Mouse (Mus musculus) liver, embryonic 15.5 days (tissue): ENCODE measurements at regions not wholly inside any gene's neighbourhood (a gene's known extent, or its start where the extent isn't known, plus 50 kb on each side); places are given as distances from the start of the nearest gene placed in this dataset.

ENCODE experiments used
- ATAC-seq: fragments of 200-750 bp; cut with Nextera tagmentation; 2 replicates; pipeline ENCODE4 v1.8.0; 2017; ENCODE audit warnings: moderate number of reproducible peaks, mild to moderate bottlenecking, moderate library complexity; ENCODE audit not compliant: insufficient read depth
- H3K27ac ChIP-seq: fragments of 300-500 bp; sonication (generic); replicated peaks from 2 replicates; pipeline ENCODE4 v1.5.1; 2015; ENCODE audit warnings: mild to moderate bottlenecking, inconsistent platforms
- H3K27me3 ChIP-seq: fragments of 300-500 bp; sonication (generic); 2 replicates; pipeline ENCODE4 v1.6.1; 2015; ENCODE audit warnings: mild to moderate bottlenecking, inconsistent platforms
- H3K36me3 ChIP-seq: fragments of 300-500 bp; sonication (generic); replicated peaks from 2 replicates; pipeline ENCODE4 v1.6.1; 2015; ENCODE audit warnings: moderate library complexity, mild to moderate bottlenecking, inconsistent platforms
- H3K4me1 ChIP-seq: fragments of 300-500 bp; sonication (generic); replicated peaks from 2 replicates; pipeline ENCODE4 v1.6.1; 2015; ENCODE audit warnings: inconsistent platforms
- H3K4me2 ChIP-seq: fragments of 300-500 bp; sonication (generic); 2 replicates; pipeline ENCODE4 v1.6.1; 2015; ENCODE audit warnings: moderate library complexity, mild to moderate bottlenecking, inconsistent platforms
- H3K4me3 ChIP-seq: fragments of 300-500 bp; sonication (generic); replicated peaks from 2 replicates; pipeline ENCODE4 v1.5.1; 2015; ENCODE audit warnings: mild to moderate bottlenecking, inconsistent platforms
- H3K9ac ChIP-seq: fragments of 300-500 bp; sonication (generic); 2 replicates; pipeline ENCODE4 v1.6.1; 2015; ENCODE audit warnings: moderate library complexity, mild to moderate bottlenecking, inconsistent platforms
- H3K9me3 ChIP-seq: fragments of 300-500 bp; sonication (generic); replicated peaks from 2 replicates; pipeline ENCODE4 v1.6.1; 2016; ENCODE audit warnings: inconsistent platforms
- WGBS: fragments of 180-500 bp; shearing (Covaris S2); methylation state at CpG from one replicate; pipeline ENCODE4 v1.1.7; 2015; ENCODE audit warnings: mixed read lengths; ENCODE audit not compliant: insufficient replicate concordance; 5-methylcytosine and 5-hydroxymethylcytosine counted together

DNA sequence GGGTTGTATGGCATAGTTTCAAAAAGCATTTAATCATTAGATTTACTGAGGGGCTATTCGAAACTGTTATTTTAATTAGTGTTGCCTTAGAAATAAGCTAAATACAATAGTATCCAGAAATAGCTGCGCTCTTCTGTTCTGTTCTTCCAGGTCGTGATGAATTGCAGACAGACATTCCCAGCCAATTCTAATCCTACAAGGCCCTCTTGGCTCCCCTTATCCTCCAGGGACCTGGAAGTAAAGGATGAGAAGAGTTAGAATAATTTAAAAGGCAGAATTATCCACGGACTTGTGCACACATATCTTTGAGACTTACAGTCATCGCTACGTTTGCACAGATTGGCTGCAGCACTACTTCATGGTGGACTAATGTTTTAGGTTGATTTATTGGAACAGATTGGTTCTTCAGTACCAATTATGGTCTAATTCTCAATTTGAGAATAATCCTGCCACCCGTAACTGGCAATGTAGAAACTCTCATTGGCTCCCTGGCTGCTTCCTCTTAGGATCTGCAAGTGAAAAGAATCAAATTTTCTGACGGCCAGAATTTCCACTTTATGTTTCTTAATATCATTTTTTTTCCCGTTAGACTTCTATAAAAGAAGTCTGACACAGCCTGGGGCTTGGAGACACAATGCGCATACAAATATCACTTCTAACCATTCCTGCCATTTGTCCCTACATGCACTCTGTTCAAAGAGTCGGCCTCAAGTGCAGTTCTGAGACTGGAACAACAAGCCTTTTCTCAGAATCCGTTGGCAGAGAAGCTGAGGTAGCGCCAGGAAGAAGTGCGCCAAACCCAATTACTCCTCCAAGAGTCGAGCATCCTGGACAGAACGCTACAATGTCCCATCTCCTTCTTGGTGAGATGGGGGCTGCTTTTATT, 225.4 kb downstream of the Dusp6 start:
- Histone ChIP-seq H3K36me3 (no peaks in the 10 kb centered on the region), H3K9me3 (no peaks in the 10 kb centered on the region), H3K4me3 (no peak overlapping the region), H3K9ac (no peak overlapping the region), H3K27ac (no peak overlapping the region), H3K4me1 (no peaks in the 10 kb centered on the region), H3K4me2 (no peak overlapping the region), H3K27me3 (no peaks in the 10 kb centered on the region)
- WGBS, result 74% methylated on average over 16 of the region's 16 CpGs
- ATAC-seq, result no peak

- H3K4me3 ChIP-seq, result no peak overlapping the region
- WGBS, result 69% methylated on average over 17 of the region's 17 CpGs
Observed at GRCm38 (mm10) chr10:99511514-99512237, 247.8 kb downstream of the Csl start.

DNA sequence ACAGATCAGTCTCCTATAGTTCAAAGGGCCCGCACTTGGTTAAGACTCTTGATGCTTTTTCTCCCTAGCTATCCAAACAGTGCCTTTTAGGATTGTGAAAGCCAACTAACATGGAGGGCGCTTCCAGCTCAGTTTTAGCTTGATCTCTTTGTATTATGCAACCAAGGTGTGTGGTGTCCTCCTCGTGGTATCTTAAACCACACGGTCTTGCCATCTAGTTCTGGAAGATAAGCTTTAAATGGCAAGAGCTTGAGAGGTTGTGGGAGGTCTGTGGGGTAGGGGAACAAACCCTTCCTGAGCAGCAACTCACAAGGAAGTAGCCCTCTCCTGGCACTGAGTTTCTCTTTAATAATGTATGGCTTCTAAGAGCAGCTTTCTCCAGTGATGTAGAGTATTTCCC, 241.5 kb downstream of the Csl start:
- Histone ChIP-seq H3K27me3 (no peaks in the 10 kb centered on the region), H3K9me3 (no peaks in the 10 kb centered on the region), H3K36me3 (no peaks in the 10 kb centered on the region), H3K4me1 (no peaks in the 10 kb centered on the region), H3K4me3 (no peak overlapping the region), H3K27ac (no peak overlapping the region), H3K9ac (no peak overlapping the region), H3K4me2 (no peak overlapping the region)
- WGBS, result 29% methylated on average over 4 of the region's 4 CpGs
- no peak for ATAC-seq

More at GRCm38 (mm10) chr10:99511514-99512237, 247.8 kb downstream of the Csl start:
- no peaks in the 10 kb centered on the region for H3K36me3 ChIP-seq
- H3K4me2 ChIP-seq, result no peak overlapping the region
- H3K4me1 ChIP-seq, result no peaks in the 10 kb centered on the region
- H3K27ac ChIP-seq, result no peak overlapping the region
- ATAC-seq, result no peak
- H3K27me3 ChIP-seq, result no peaks in the 10 kb centered on the region
- H3K9ac ChIP-seq, result no peak overlapping the region
- H3K9me3 ChIP-seq, result no peaks in the 10 kb centered on the region

DNA sequence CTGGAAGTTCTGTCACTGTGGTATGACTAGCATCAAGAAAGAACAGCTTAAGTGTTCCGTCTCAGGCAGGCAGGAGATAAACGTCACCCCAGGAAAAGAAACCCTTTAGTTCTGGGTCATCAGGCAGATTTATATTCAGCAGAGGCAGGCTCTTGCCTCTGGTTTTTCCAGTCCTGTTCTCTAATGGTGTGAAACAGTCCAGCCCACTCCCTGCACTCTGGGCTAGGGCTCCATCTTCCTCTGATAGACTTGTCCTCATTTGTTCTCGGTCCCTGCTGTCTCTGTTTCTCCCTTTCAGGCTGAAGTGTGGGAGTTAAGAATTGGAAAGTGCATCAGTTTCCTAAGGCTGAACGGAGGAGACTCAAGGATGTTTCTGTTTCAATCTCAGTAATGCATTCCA, 240.0 kb downstream of the Csl start:
- Histone ChIP-seq H3K27ac (no peak overlapping the region), H3K36me3 (no peaks in the 10 kb centered on the region), H3K27me3 (no peaks in the 10 kb centered on the region), H3K4me3 (no peak overlapping the region), H3K9me3 (no peaks in the 10 kb centered on the region), H3K4me2 (no peak overlapping the region), H3K4me1 (no peaks in the 10 kb centered on the region), H3K9ac (no peak overlapping the region)
- no peak for ATAC-seq
- 56% methylated on average over 4 of the region's 4 CpGs for WGBS

DNA sequence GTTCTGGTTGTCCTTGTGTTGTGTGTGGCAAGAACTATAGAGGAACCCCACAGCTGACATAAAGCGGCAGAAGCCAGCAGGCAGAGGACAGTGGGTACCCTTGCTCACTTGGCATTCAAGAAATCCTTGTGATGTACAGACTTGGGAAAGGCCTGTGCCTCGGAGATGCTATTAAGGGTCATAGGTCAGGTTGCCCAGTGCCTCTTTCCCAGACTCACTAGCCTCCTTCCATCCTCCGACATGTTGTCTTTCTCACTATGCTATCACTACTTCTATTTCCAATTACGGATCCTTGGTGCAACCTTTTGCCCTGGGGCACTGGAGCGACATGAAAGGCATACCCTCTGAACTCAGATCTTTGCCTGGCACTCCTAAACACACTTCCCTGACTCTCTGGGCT, 235.6 kb downstream of the Csl start:
- Histone ChIP-seq H3K9ac (no peak overlapping the region), H3K4me3 (no peak overlapping the region), H3K27ac (no peak overlapping the region), H3K9me3 (no peaks in the 10 kb centered on the region), H3K4me1 (no peaks in the 10 kb centered on the region), H3K4me2 (no peak overlapping the region), H3K36me3 (no peaks in the 10 kb centered on the region), H3K27me3 (no peaks in the 10 kb centered on the region)
- 63% methylated on average over 5 of the region's 5 CpGs for WGBS
- ATAC-seq, result no peak

DNA sequence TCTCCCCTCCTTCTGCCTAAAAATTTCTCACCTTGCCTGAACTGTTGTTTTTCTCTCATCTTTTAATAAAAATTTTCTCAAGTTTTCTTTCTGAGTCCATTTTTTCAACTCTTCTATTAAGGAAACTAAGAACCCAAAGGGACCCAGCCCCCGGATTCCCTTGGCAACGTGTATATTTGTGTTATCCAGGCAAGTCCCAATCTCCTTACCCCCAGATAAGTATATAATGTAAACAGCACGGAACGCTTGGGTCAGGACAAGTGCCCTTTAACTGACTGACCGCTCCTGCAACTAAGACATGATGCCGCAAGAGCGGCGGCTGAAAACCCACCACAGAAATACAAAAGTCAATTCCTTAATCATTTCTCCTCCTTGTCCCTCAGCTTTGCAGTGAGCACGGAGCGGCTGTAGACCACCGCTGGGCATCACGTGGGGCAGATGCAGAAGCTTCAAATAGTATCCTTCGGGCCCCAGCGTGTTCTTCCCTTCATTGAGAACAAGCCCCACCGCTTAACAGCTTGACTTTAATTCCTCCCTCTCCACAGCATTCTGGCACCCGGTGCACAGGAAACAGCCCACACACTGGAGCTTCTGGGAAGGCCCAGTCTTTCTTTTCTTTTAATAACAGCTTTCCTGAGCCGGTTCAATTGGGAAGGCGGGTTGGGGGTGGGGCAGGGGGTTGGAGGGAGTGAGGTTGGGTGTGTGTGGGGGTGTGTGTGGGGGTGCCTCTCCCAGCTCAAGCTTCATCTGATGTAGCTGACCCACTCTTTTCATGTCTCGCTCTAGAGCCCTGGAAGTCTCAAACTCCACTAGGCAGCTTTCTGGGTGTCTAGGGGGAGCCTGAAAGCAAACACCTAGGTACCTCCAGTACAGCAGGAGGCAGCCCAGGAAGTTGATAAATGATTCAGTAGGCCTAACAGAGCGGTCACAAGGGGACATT, 234.9 kb downstream of the Csl start:
- Histone ChIP-seq H3K4me2 (no peak overlapping the region), H3K27ac (no peak overlapping the region), H3K4me1 (no peaks in the 10 kb centered on the region), H3K27me3 (no peaks in the 10 kb centered on the region), H3K9me3 (no peaks in the 10 kb centered on the region), H3K9ac (no peak overlapping the region), H3K4me3 (no peak overlapping the region), H3K36me3 (no peaks in the 10 kb centered on the region)
- 40% methylated on average over 20 of the region's 20 CpGs for WGBS
- no peak for ATAC-seq

GRCm38 (mm10) chr10:99526148-99526547, 233.3 kb downstream of the Csl start:
- H3K27me3 ChIP-seq, result no peaks in the 10 kb centered on the region
- H3K27ac ChIP-seq, result no peak overlapping the region
- H3K4me2 ChIP-seq, result no peak overlapping the region
- no peaks in the 10 kb centered on the region for H3K4me1 ChIP-seq
- WGBS, result 66% methylated on average over 4 of the region's 4 CpGs
- no peaks in the 10 kb centered on the region for H3K36me3 ChIP-seq
- H3K9ac ChIP-seq, result no peak overlapping the region
- ATAC-seq, result no peak
- no peak overlapping the region for H3K4me3 ChIP-seq
- no peaks in the 10 kb centered on the region for H3K9me3 ChIP-seq

- ATAC-seq, result no peak
- Histone ChIP-seq H3K27ac (no peak overlapping the region), H3K4me3 (no peak overlapping the region), H3K4me2 (no peak overlapping the region), H3K36me3 (no peaks in the 10 kb centered on the region), H3K9me3 (no peaks in the 10 kb centered on the region), H3K4me1 (no peaks in the 10 kb centered on the region), H3K27me3 (no peaks in the 10 kb centered on the region), H3K9ac (no peak overlapping the region)
- 63% methylated on average over 5 of the region's 5 CpGs for WGBS
Observed at GRCm38 (mm10) chr10:99526561-99526960, 232.9 kb downstream of the Csl start.

- no peaks in the 10 kb centered on the region for H3K9me3 ChIP-seq
- ATAC-seq, result no peak
- no peaks in the 10 kb centered on the region for H3K36me3 ChIP-seq
- no peaks in the 10 kb centered on the region for H3K4me1 ChIP-seq
- H3K4me3 ChIP-seq, result no peak overlapping the region
- no peaks in the 10 kb centered on the region for H3K27me3 ChIP-seq
- no peak overlapping the region for H3K27ac ChIP-seq
- no peak overlapping the region for H3K4me2 ChIP-seq
- no peak overlapping the region for H3K9ac ChIP-seq
Observed at GRCm38 (mm10) chr10:99531104-99531503, 228.4 kb downstream of the Csl start.

GRCm38 (mm10) chr10:99531556-99531955, 227.9 kb downstream of the Csl start:
- Histone ChIP-seq H3K4me2 (no peak overlapping the region), H3K4me1 (no peaks in the 10 kb centered on the region), H3K36me3 (no peaks in the 10 kb centered on the region), H3K27me3 (no peaks in the 10 kb centered on the region), H3K4me3 (no peak overlapping the region), H3K9me3 (no peaks in the 10 kb centered on the region), H3K9ac (no peak overlapping the region), H3K27ac (no peak overlapping the region)
- no peak for ATAC-seq

DNA sequence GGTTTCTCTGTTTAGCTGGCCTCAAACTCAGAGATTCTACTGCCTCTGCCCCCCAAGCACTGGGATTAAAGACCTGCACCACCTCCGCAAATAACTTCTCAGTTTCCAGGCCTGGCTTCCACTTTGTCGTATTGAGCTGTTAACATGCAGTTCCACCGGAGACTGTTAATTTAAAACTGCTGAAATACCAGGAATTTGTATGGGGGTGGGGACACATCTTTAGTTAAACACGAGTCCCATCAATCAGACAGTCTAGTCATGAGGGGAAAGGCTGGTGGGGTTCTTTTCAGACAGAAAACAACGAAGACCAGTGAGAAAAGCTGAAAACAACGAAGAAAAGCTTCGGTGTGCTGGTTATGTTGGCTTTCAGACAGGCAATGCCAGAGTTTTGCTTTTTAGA, 227.5 kb downstream of the Csl start:
- Histone ChIP-seq H3K4me3 (no peak overlapping the region), H3K9me3 (no peaks in the 10 kb centered on the region), H3K27ac (no peak overlapping the region), H3K4me2 (no peak overlapping the region), H3K36me3 (no peaks in the 10 kb centered on the region), H3K4me1 (no peaks in the 10 kb centered on the region), H3K9ac (no peak overlapping the region), H3K27me3 (no peaks in the 10 kb centered on the region)
- 57% methylated on average over 7 of the region's 7 CpGs for WGBS
- no peak for ATAC-seq
